Mouse (Mus musculus) small intestine, adult 2 months (tissue): Measurements from ENCODE around the gene Gucy1a1.

ENCODE experiments used
- CTCF ChIP-seq: fragments of 200-500 bp; IDR thresholded peaks from 2 replicates; pipeline ENCODE4 v1.5.1; 2012; ENCODE audit warnings: low read depth, mild to moderate bottlenecking, control low read depth, inconsistent platforms, low read length, moderate library complexity, mixed read lengths; ENCODE audit not compliant: insufficient replicate concordance, insufficient read length; ENCODE audit errors: extremely low read depth
- POLR2A ChIP-seq: fragments of 200-500 bp; IDR thresholded peaks from 2 replicates; pipeline ENCODE4 v1.6.1; 2012; ENCODE audit warnings: low read depth, mild to moderate bottlenecking, control low read depth, inconsistent platforms, low read length, moderate library complexity

DNA sequence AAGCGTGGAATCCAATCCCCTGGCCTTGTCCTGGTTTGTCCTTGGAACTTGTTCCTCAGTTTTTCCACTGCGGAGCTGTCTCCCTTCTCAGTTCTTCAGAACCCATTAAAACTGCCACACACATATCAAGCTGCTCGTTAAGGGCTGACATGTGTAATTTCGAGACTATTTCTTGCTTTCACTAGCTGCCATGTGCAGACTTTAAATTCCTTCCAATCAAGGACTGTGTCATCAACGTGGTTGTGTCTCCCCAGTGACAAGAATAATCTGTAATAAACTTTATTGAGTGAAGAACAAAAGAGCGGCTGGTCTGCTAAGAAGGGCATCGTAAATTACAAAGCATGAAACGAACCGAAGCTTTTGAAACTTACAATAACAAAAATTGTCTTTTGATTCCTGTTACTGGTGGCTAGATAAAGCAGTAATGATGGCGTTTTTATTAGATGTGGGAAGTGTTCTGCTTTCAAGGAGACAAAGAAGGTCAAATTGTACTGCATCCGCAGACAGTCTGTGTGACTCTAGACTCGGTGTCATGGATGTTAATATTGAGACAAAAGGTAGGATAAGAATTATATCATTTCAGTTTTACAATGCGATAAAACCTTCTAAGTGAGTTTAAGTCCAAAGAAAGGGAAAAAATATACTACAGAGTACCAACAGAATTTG lies 7.5 kb downstream of the Gucy1a1 start:
- TF ChIP-seq CTCF = no peak
- TF ChIP-seq POLR2A = no peak
